Mouse (Mus musculus): Measurements from ENCODE around the gene Nlk.
A peak's percentile ranks its signal among the peaks of the same experiment; 100 is the strongest.
"Not testable (repeated sequence)": the region's sequence is repeated elsewhere in the genome, so short reads cannot be mapped to it uniquely, and the experiment has no call there.

Nlk gene

GRCm38 (mm10) chr11:78681058-78681457, 16.1 kb downstream of the Nlk start:
- DNase-seq (ENCODE audit: low spot score), result no peak

- DNase-seq (ENCODE audit: low spot score), result no peak
These were observed 18.4 kb downstream of the Nlk start for GRCm38 (mm10) chr11:78678761-78679160.

DNA sequence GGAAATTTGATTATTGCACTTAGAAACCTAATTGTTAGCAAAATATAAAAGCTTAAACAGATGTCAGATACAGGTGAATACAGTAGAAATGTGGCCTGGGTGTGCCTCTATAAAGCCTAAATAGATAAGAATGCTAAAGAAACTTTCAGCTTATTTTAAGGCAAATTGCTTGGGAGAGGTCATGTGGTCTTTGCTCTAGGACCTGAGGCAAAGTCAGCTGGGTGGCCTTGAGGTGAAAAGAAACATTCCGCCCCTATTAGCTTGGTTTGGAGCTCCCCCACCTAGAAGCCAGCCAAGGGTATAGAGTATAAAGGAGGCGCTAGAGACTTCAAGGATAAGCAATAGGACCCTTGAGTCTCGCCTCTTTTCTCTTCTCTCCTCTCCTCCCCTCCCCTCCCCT, 28.5 kb downstream of the Nlk start:
- no peak for DNase-seq (ENCODE audit: low spot score)

- no peak for DNase-seq (ENCODE audit: low spot score)
These were observed 32.3 kb downstream of the Nlk start for GRCm38 (mm10) chr11:78664853-78665252.

DNA sequence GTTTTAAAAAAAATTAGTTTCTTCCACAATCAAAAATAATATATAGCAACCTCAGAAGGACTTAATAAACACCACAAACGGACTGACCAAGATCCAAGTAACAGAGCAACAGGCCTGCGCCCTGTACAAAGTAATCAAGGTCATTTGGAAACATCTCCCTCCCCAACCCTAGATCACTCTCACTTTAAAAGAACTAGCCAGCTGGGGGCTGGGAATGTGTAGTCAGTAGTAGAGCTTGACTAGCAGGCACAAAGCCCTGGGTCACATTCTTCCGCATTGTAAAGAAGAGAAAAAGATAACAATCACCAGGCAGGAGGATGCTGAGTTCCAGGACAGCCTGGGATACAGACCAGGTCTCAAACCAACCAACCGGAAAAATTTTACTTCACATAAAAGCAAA, 33.3 kb downstream of the Nlk start:
- DNase-seq (ENCODE audit: low spot score), result no peak

- DNase-seq (ENCODE audit: low spot score), result no peak
These were observed 48.0 kb downstream of the Nlk start for GRCm38 (mm10) chr11:78649143-78649542.

DNA sequence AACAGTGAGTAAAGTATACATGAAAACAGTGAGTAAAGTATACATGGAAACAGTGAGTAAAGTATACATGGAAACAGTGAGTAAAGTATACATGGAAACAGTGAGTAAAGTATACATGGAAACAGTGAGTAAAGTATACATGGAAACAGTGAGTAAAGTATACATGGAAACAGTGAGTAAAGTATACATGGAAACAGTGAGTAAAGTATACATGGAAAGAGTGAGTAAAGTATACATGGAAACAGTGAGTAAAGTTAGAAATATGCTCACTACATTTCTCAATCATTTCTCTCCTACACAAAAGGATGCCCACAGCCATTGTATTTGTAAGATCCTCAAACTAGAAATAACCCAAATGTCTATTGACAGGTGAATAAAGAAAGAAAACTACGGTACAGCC, 48.8 kb downstream of the Nlk start:
- DNase-seq (ENCODE audit: low spot score), result not testable (repeated sequence)

DNA sequence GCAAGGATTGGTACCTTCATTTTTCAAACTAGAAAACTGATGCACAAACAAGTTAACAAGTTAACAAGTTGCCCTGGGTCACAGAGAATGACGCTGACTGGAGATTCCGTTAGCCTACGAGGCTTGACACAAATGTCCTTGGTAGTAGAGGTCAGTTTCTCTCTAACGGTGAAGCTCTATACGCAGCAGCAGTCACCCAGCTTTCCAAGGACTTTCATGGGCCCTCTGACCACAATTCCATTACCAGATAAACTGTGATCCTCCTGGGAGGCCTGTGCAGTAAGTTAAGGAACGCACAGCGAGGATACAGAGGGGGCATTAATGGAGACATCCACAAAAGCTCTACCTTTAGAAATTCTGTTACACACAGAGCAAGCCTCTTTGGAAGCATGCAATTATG, 53.4 kb downstream of the Nlk start:
- no peak for DNase-seq (ENCODE audit: low spot score)

GRCm38 (mm10) chr11:78642151-78642550, 55.0 kb downstream of the Nlk start:
- DNase-seq (ENCODE audit: low spot score), result no peak

- no peak for DNase-seq (ENCODE audit: low spot score)
These were observed 56.1 kb downstream of the Nlk start for GRCm38 (mm10) chr11:78641088-78641487.

DNA sequence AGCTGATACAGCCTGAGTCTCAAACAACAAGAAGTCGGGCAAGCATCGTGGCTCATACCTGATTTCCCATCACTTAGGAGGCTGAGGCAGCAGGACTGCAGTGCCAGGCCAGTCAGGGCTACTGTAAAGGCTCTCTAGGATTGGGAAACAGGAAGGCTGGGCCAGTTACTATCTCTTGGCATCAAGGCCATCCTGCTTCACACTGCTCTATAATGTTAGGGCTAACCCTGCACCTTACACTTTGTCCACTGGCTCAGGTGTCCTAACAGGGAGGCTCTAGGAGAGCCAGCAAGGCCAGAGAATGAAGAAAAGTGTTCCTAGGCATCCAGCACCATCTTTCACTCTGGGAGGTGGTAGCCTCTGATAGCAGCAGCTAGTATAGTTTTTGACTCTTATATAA, 64.4 kb downstream of the Nlk start:
- DNase-seq (ENCODE audit: low spot score), result no peak

GRCm38 (mm10) chr11:78628871-78629270, 68.3 kb downstream of the Nlk start:
- DNase-seq (ENCODE audit: low spot score), result no peak

DNA sequence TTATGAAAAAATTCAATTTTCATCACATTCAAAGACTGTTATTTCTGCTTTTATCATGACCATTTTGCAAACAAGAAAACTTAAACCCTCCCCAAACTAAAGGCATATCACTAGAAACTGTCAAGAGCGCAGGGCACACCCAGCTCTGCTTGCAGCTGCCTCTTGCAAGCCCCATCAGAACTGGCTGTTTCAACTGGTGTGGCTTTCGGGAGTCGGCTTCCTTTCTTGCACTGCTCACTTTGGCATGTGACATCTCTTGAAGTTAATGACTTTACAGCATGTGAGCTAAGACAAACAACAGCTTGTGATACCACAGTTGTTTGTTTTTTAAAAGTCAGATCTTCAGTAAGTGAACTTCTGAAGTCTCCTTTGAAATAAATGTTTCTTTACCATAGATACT, 72.8 kb downstream of the Nlk start:
- peak; percentile 11 for DNase-seq (ENCODE audit: low spot score)

- no peak for DNase-seq (ENCODE audit: low spot score)
These were observed 75.2 kb downstream of the Nlk start for GRCm38 (mm10) chr11:78621926-78622325.

DNA sequence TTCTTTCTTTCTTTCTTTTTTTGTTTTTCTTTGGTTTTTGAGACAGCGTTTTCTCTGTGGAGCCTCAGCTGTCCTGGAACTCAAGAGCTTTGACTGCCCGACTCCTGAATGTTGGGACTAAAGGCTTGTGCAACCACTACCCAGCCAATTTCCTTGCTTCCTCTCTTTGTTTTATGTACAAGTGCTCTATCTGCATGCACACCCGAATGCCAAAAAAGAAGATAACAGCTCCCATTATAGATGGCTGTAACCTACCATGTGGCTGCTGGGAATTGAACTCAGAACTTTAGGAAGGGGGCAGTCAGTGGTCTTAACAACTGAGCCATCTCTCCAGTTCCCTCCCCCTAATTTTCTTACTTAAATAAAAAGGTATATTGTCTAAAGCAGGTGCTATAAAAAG, 77.0 kb downstream of the Nlk start:
- no peak for DNase-seq (ENCODE audit: low spot score)

DNA sequence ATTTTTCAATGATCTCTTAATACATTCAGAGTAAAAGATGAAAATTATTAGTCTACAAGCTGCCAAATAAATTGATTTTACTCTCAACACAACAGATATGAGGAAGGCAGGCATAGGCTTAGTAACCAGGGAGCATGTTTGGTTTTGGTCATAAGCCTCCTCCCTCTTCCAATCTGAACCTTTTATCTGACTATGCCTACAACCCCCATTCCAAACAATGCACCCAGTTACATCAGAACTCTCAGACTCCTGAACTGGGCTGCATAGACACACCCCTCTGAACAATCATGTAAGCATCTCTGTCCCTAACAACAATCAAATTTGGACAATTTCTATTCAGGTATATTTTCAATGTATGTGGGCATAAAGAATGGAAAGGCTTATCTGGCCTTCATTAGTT, 85.9 kb downstream of the Nlk start:
- no peak for DNase-seq (ENCODE audit: low spot score)

- no peak for DNase-seq (ENCODE audit: low spot score)
These were observed 87.5 kb downstream of the Nlk start for GRCm38 (mm10) chr11:78609657-78610056.

DNA sequence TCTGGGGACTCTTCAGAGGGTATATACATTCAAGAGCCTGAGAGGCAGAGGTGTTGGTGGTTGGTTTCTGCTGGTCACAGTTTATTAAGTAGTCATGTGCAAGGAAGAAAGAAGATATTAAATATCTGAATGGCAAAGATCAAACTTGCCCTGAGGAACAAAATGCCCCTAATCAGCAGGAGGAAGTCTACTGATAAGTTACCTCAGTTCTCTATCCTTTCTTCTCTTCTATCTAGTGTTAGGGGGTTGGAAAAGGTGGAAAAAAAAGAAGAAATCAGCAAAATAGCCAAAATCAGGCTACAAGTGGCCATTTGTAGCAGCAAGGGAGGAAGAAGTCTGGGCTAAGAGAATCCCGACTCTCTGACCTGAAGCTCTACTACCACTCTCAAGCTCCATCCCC, 92.3 kb downstream of the Nlk start:
- no peak for DNase-seq (ENCODE audit: low spot score)

DNA sequence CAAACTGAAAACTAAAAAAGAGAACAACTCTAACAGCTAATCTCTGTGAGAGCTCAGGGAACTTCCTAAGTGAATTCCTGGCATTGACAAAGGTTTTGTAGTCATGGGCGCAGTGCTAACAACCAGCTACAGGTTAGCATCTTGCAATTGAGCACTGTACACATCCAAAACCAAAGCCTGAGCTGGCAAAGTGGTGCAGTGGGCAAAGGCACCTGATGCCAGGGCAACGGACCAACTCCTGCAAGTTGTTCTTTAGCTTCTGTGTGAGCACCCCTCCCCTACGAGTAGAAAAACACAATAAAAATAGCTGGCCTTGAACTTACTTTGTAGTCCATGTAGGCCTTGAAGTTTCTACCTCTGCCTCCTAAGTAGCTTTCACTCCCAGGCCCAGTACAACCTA, 94.4 kb downstream of the Nlk start:
- DNase-seq (ENCODE audit: low spot score), result no peak

DNA sequence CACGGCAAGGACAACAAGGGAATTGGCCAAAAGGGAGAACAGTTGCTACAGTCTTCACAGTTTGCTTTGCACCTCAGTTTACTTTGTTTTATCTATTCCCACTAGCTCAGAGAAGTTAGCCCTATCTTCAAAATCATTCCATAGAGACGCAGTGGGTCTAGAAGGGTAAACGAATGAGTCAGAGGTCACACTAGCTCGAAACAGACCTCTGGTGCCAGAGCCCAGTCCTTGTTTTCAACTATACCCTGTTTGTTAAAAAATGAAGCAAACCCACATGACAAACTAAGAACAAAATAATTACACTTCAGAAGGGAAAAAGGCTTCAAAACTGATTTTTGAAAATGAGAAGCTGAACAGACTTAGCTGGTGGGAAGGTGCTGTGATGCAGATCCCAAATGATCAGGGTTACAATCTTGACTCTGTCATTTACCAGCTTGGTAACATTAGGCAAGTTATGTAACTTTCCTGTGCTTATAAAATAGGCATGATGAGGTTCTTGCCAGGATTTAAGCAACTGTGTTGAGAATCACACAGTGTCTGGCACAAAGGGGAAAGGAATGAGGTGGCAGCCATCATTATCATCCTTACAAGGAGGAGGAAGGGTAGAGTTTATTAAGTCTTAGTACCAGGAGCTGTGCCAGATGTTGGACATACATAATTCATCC, 96.1 kb downstream of the Nlk start:
- no peak for DNase-seq (ENCODE audit: low spot score)

DNA sequence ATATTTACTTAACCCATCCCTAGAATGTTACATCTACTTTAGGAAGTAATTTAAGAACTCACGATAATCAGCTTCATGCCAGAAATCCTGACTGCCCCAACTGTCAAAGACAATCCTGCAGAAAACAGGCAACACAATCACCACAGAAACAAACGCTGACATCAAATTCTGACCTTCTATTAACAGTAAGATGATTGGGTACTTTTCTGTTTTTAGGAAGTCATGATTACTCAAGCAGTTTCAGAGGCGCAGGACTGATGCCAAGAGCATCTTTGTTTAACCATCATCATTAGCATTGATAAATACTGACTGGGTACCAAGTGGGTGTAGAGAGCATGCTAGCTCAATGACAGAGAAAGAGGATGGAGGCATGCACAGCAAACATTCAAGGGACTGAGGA, 96.7 kb downstream of the Nlk start:
- no peak for DNase-seq (ENCODE audit: low spot score)

DNA sequence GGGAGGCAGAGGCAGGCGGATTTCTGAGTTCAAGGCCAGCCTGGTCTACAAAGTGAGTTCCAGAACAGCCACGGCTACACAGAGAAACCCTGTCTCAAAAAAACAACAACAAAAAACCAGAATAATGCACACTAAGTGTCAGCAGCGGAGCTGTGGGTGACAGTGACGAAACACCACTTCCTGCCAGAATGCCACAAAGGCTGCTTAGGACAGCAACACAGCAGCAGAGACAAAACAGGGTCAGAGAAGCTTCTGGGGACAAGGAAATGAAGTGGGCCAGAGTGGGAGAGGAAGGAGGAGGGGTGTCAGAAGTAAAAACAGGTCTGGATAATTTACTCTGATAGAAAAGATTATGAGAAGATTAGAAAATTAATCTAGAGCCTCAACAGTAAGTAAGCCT, 97.1 kb downstream of the Nlk start:
- DNase-seq (ENCODE audit: low spot score), result no peak

DNA sequence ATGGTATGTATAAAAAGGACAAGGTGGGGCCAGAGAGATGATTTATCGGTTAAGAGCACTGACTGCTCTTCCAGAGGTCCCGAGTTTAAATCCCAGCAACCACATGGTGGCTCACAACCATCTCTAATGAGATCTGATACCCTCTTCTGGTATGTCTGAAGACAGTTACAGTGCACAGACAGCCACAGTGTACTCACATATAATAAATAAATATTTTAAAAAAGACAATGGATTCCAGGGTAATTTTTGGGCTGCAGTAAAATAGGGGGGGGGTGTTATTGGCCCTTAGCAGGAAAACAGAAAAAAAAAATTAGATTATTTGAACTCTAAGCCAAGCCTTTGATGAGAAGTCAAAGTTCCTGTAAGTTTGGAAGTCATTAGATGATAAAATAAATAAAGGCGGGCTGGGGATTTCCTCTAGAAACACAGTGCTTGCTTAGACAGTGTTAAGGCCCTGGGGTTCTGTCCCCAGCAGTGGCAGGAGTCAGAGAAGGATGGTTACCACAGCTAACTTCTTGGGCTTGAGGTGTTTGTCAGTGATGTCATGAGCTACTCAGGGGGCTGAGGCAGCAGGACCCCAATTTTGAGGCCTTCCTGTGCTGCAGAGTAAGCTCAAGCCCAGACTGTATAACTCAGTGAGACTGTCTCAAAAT, 98.3 kb downstream of the Nlk start:
- no peak for DNase-seq (ENCODE audit: low spot score)

DNA sequence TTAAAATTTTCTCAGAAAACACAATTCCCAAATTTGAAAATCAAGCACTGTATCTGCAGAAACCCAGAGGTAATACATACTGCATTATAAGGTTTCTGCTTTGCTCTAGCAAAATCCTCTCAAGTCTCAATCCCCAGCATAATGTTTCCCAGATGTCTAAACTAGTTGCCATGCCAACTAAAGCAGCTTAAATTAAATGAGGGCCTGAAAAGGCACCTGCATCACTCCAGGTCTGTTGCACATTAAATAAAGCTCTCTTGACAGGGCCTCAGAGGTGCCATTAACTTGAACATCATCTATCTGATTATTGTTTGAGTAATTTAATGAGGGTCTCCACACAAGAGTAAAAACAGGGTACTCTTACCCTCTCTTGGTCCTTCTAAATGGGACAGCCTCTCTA, 100.4 kb downstream of the Nlk start:
- DNase-seq (ENCODE audit: low spot score), result no peak

Data from yolk sac, embryonic 10.5 days (tissue).